Mouse (Mus musculus) gastrocnemius, postnatal 25 days (tissue): ENCODE results near the gene Cnga2. TPM values are rescaled to one million over a fixed set of nuclear protein-coding genes. Genes with fewer than 3 reads are reported as not detected.

ENCODE experiments used
- total RNA-seq, 2 experiments: library from RNA; stranded (reverse); gene quantifications; 1 replicate in 1 of 2; 2 replicates in 1 of 2; pipeline ENCODE4 v1.2.3; 2021

Gene Cnga2
- total RNA-seq, 2 experiments from 2014 or later, result not detected

Other genes with a start within 250 kb of the Cnga2 start
- gene Vma21, start 175.9 kb upstream of the Cnga2 start, total RNA-seq, result 10 to 100 TPM; 21.9 to 25.0 TPM
- not detected for gene Gm1141, start 70.8 kb upstream of the Cnga2 start, total RNA-seq
- 1 to 10 TPM; 3.7 to 5.7 TPM for gene Prrg3, start 29.2 kb upstream of the Cnga2 start, total RNA-seq
- gene Fate1, start 18.9 kb upstream of the Cnga2 start, total RNA-seq, result not detected
- gene Magea4, start 230.2 kb downstream of the Cnga2 start, total RNA-seq, result not detected